Mouse (Mus musculus) liver, embryonic 14.5 days (tissue): Measurements from ENCODE around the gene Gfer.

Experiments
- CTCF ChIP-seq: IDR thresholded peaks from 2 replicates; pipeline ENCODE4 v1.5.1; 2016; ENCODE audit warnings: antibody characterized with exemption, low read depth, control low read depth
- EP300 ChIP-seq: IDR thresholded peaks from 2 replicates; pipeline ENCODE4 v1.6.1; 2016; ENCODE audit warnings: antibody characterized with exemption, low read depth

- no peak for TF ChIP-seq CTCF
- TF ChIP-seq EP300 = no peak
Measured at GRCm38 (mm10) chr17:24677500-24678080, 18.4 kb downstream of the Gfer start.
